Mouse (Mus musculus): ENCODE measurements around the gene Csf3. TPM values are rescaled to one million over a fixed set of nuclear protein-coding genes. Genes with fewer than 3 reads are reported as not detected.

The Csf3 gene
- polyA plus RNA-seq (2012; fragmentation: generic; extraction: Trizol), result under 1 TPM in 1 of 2 experiments, not detected in 1; 0.12 TPM

DNA sequence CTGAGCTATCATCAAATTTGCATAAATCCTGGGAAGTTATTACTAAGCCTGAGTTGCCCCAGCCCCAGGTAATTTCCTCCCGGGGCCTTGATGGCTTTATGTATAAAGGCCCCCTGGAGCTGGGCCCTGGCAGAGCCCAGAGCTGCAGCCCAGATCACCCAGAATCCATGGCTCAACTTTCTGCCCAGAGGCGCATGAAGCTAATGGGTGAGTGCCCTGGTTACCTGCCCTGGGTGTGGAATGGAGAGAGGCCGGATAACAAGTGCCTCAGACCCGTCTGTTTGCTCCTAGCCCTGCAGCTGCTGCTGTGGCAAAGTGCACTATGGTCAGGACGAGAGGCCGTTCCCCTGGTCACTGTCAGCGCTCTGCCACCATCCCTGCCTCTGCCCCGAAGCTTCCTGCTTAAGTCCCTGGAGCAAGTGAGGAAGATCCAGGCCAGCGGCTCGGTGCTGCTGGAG lies at the start of gene Csf3:
Gene Csf3, plus strand, starts transcription at position 51 of the 458 bp plus-strand sequence.

DNA sequence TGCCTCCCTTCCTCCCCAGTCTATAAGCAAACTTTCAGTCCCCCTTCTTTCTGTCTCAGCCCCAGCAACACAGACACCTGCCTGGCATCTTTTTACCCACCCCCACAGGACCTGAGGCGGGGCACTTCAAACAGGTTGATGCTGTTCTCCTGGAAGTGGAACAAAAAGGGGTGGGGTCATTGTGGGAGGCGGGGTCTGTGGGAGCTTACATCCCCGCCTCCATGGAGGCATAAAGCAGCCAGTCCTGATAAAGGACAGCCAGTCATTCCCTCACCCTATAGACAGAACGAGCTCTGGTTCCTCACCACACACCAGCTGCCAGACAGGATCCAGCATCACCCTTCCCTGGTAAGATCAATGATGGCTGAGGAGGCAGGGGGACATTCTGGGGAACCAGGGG lies 37.0 kb upstream of the Csf3 start, which contains the start of gene Gsdma:
Gene Gsdma, plus strand, starts transcription at position 261 of the 400 bp plus-strand sequence.

DNA sequence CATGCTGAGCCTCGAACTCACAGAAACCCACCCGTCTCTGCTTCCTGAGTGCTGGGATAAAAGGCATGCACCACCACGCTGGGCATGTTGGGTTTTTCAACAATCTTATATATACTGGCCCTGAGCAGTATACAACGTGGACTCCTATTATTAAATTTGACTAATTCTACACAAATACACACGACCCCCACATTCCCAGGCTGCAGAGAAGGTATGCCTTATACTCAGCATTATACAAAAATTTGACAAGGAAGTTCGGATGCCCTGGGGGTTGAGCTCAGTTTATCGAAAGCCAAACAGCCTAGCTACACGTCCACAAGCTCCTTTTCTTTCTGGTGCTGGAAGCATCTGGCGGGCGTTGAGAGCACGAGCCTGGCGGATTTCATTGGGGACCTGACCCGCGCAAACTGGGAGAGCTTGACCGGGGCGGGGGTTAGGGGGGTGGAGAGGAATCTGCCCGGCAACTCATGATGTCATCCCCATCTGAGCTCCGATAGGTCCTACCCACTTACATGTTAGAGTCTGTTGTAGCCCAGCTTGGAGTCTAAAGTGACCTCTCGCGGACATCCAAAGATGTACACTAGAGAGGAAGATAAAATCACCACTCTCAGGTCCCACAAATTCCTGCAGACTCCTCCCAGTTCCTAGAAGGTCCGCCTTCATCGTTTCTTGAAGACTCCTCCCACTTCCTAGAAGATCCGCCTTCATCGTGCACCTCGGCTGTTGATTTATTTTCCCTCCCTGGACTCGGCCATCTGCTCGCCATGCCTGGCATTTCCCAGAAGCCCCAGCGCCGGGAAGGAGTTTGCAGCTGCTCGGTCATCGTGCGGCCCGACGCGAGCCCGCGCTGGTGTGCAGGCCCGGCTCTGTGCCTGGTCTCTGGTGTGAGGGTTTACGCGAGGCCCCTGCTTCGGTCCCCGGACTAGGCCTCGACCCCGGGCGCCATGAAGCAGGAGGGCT lies 19.0 kb upstream of the Csf3 start, which contains the start of gene Psmd3:
Gene Psmd3, plus strand, starts transcription at position 769 of the 960 bp plus-strand sequence.

DNA sequence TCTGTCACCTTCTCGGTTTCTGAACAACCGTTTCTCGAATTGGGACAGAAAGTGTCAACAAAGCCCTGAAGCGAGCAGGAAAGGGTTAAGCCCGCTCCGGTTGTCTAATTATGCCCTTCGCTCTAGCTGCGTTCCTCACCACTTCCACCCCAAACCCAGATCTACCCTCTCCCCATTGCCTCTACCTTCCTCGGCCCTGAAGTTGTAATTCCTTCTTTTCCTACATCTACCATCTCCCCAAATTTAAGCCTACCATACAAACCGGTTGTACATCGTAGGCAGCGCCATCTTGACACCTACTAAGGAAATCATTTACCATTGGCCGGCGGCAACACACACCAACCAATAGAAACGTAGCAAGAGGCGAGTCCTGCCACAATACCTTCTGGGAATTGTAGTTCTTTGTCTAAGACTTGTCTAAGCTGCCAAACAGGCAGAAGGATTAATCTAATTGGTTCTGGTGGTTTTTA lies 28.1 kb downstream of the Csf3 start, which contains the start of gene Med24:
Gene Med24, minus strand, starts transcription at position 317 of the 470 bp plus-strand sequence.

DNA sequence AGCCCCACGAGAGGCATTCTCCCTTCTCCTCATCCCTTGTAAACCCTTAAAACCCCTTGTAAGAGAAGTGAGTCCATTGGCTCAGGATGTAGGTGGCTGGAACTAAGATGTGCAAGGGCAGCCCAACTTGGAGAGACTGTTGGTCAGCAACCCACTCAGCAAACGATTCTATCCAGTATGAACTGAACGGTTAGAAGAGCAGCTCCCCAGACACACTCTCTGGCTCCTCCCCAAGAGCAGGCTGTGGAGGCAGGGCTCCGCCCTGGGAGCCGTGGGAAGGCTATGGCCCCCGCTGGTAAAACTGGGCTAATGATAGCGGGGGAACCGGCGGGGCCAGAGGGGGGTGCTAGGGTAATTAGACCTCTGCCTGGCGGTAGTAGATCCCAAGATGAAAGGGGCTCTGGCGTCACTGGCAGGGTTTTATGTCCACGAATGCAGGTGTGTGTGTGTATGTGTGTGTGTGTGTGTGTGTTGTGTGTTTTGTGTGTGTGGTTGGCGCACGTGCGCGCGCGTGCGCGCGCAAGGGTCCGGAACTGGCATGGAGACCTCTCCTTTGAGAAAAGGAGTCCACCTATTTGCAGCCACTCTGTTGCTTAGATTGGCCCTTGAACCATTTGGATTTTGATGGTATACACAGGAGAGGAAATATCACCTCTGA lies 39.5 kb downstream of the Csf3 start, which contains the start of gene Thra:
Gene Thra, plus strand, starts transcription at position 246 of the 658 bp plus-strand sequence.

Other genes starting within 250 kb of the Csf3 start
- gene Ikzf3, start 155.2 kb upstream of the Csf3 start, polyA plus RNA-seq (2012; fragmentation: generic; extraction: Trizol), result not detected
- not detected for gene Zpbp2, start 150.2 kb upstream of the Csf3 start, polyA plus RNA-seq (2012; fragmentation: generic; extraction: Trizol)
- 10 to 100 TPM; 14.3 to 82.1 TPM for gene Ormdl3, start 113.9 kb upstream of the Csf3 start, polyA plus RNA-seq (2012; fragmentation: generic; extraction: Trizol)
- gene Lrrc3c, start 103.0 kb upstream of the Csf3 start, polyA plus RNA-seq (2012; fragmentation: generic; extraction: Trizol), result not detected
- under 1 TPM; 0.15 to 0.25 TPM for gene Gm12355, start 75.6 kb upstream of the Csf3 start, polyA plus RNA-seq (2012; fragmentation: generic; extraction: Trizol)
- gene Gsdma3, start 74.9 kb upstream of the Csf3 start, polyA plus RNA-seq (2012; fragmentation: generic; extraction: Trizol), result not detected
- gene Gsdma2, start 54.5 kb upstream of the Csf3 start, polyA plus RNA-seq (2012; fragmentation: generic; extraction: Trizol), result not detected
- gene Gsdma, start 36.9 kb upstream of the Csf3 start, polyA plus RNA-seq (2012; fragmentation: generic; extraction: Trizol), result under 1 TPM; 0.01 to 0.02 TPM
- gene Psmd3, start 18.7 kb upstream of the Csf3 start, polyA plus RNA-seq (2012; fragmentation: generic; extraction: Trizol), result 100 to 1,000 TPM; 237 to 309 TPM
- gene Med24, start 28.2 kb downstream of the Csf3 start, polyA plus RNA-seq (2012; fragmentation: generic; extraction: Trizol), result 10 to 100 TPM; 26.6 to 55.9 TPM
- gene Thra, start 39.4 kb downstream of the Csf3 start, polyA plus RNA-seq (2012; fragmentation: generic; extraction: Trizol), result 100 to 1,000 TPM in 1 of 2 experiments, 10 to 100 TPM in 1; 52.9 to 416 TPM
- 10 to 100 TPM; 16.1 to 18.8 TPM for gene Nr1d1, start 74.1 kb downstream of the Csf3 start, polyA plus RNA-seq (2012; fragmentation: generic; extraction: Trizol)
- 10 to 100 TPM; 31.2 to 53.1 TPM for gene Msl1, start 94.3 kb downstream of the Csf3 start, polyA plus RNA-seq (2012; fragmentation: generic; extraction: Trizol)
- 10 to 100 TPM; 16.1 to 33.3 TPM for gene Casc3, start 103.6 kb downstream of the Csf3 start, polyA plus RNA-seq (2012; fragmentation: generic; extraction: Trizol)
- gene Rapgefl1, start 135.5 kb downstream of the Csf3 start, polyA plus RNA-seq (2012; fragmentation: generic; extraction: Trizol), result 1 to 10 TPM in 1 of 2 experiments, under 1 TPM in 1; 0.44 to 6.3 TPM
- gene Wipf2, start 162.4 kb downstream of the Csf3 start, polyA plus RNA-seq (2012; fragmentation: generic; extraction: Trizol), result 1 to 10 TPM; 3.4 to 9.8 TPM
- 10 to 100 TPM in 1 of 2 experiments, 1 to 10 TPM in 1; 4.0 to 18.7 TPM for gene Cdc6, start 206.5 kb downstream of the Csf3 start, polyA plus RNA-seq (2012; fragmentation: generic; extraction: Trizol)
- gene Rara, start 226.6 kb downstream of the Csf3 start, polyA plus RNA-seq (2012; fragmentation: generic; extraction: Trizol), result 10 to 100 TPM; 19.3 to 99.6 TPM

Data from C3H10T1/2 (cell line).